Mouse (Mus musculus) limb, embryonic 14.5 days (tissue): ENCODE measurements around the gene Ager. TPM values are rescaled to one million over a fixed set of nuclear protein-coding genes. Genes with fewer than 3 reads are reported as not detected.

Experiments
- ATAC-seq: fragments of 200-750 bp; cut with Nextera tagmentation; 2 replicates; pipeline ENCODE4 v1.8.0; 2017; ENCODE audit warnings: low read depth, moderate number of reproducible peaks, moderate TSS enrichment; ENCODE audit not compliant: low FRiP score
- DNase-seq: peaks from one replicate; pipeline ENCODE4 v3.0.0-alpha.2; 2015; ENCODE audit warnings: low spot score
- H3K27ac ChIP-seq: fragments of 300-500 bp; sonication (generic); replicated peaks from 2 replicates; pipeline ENCODE4 v1.5.1; 2014; ENCODE audit warnings: low read depth, mild to moderate bottlenecking, low read length, moderate library complexity, mixed read lengths
- H3K27me3 ChIP-seq: fragments of 300-500 bp; sonication (generic); 2 replicates; pipeline ENCODE4 v1.6.1; 2014; ENCODE audit warnings: low read length, mixed read lengths; ENCODE audit not compliant: control insufficient read depth, insufficient read depth
- H3K36me3 ChIP-seq: fragments of 300-500 bp; sonication (generic); 2 replicates; pipeline ENCODE4 v1.6.1; 2014; ENCODE audit warnings: mild to moderate bottlenecking, low read length, moderate library complexity, mixed read lengths; ENCODE audit not compliant: control insufficient read depth, insufficient read depth
- H3K4me1 ChIP-seq: fragments of 300-500 bp; sonication (generic); 2 replicates; pipeline ENCODE4 v1.6.1; 2014; ENCODE audit warnings: antibody characterized with exemption, low read length, mixed read lengths; ENCODE audit not compliant: control insufficient read depth, insufficient read depth
- H3K4me2 ChIP-seq: fragments of 300-500 bp; sonication (generic); replicated peaks from 2 replicates; pipeline ENCODE4 v1.6.1; 2014; ENCODE audit warnings: low read depth, mild to moderate bottlenecking, low read length, moderate library complexity; ENCODE audit not compliant: severe bottlenecking
- H3K4me3 ChIP-seq: fragments of 300-500 bp; sonication (generic); replicated peaks from 2 replicates; pipeline ENCODE4 v1.5.1; 2014; ENCODE audit warnings: low read length
- H3K9ac ChIP-seq: fragments of 300-500 bp; sonication (generic); 2 replicates; pipeline ENCODE4 v1.6.1; 2014; ENCODE audit warnings: mild to moderate bottlenecking, low read depth, low read length, moderate library complexity; ENCODE audit not compliant: severe bottlenecking
- H3K9me3 ChIP-seq: fragments of 300-500 bp; sonication (generic); 2 replicates; pipeline ENCODE4 v1.6.1; 2016; ENCODE audit warnings: low read length; ENCODE audit not compliant: control insufficient read depth
- POLR2A ChIP-seq: fragments of 200-500 bp; IDR thresholded peaks from 2 replicates; pipeline ENCODE4 v1.8.0; 2012; ENCODE audit warnings: inconsistent platforms, mild to moderate bottlenecking, moderate library complexity, borderline replicate concordance; ENCODE audit not compliant: insufficient read depth, insufficient read length; ENCODE audit errors: extremely low read depth
- WGBS: fragments of 180-500 bp; shearing (Covaris S2); extraction: QIAGEN DNeasy Blood & Tissue Kit; methylation state at CpG from one replicate; pipeline ENCODE4 v1.1.7; 2014; 5-methylcytosine and 5-hydroxymethylcytosine counted together
- polyA plus RNA-seq, 2 experiments: library from polyadenylated mRNA; depleted of rRNA in 1 of 2; stranded (reverse) in 1 of 2; unstranded in 1 of 2; fragments of >200 nt; fragmentation: Nextera tagmentation in 1 of 2; extraction: Ambion mirVana in 1 of 2; gene quantifications; 2 replicates each; pipeline versions ENCODE4 v1.2.1 to v1.2.3; 2012 to 2014

Gene Ager
- polyA plus RNA-seq, 2 experiments, result 2.1 to 12.2 TPM

DNA sequence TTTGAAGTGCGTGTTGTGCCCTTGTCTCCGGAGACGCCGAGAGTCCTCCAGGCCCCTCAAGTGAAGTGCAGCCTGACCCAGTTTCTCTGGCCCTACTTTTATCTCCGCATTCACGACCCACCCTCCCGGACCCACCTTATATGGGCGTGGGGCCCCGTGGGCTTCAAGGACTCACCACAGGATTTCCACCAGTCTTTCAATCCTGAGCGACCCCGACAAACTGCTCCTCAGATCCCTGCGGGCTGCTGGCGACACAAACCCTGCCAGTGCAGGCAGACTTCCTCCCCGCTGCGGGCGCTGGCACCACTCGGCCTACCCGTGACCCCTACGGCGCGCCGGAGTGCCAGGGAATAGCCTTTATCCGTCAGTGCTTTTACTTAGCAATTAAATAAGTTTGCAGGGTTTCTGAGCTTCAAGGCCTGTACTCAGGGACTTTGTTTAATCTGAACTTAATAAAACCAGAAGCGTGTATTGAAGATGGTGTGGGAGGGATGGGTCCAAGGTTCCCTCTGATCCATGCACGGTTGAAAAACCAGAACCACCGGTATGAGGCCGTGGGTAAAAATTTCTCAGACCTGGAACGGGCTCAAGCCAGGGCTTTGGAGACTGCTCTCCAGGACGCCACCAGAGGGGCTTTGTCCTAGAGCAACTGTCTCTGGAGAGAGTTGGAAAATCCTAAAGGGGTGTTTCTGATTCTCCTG, 30.4 kb downstream of the Ager start, which contains the start of gene Ppt2:
Ppt2 (minus strand) TSS at position 568 of the 701 bp plus-strand sequence.
- peak within 1 kb of the TSS; percentile 73 for H3K9ac ChIP-seq
- no peaks in the 10 kb centered on the region for H3K9me3 ChIP-seq
- H3K36me3 ChIP-seq, result peaks cover 19% of the 10 kb centered on the region
- H3K27me3 ChIP-seq, result peaks cover 36% of the 10 kb centered on the region
- H3K4me3 ChIP-seq, result peak within 1 kb of the TSS; percentile 81
- H3K4me1 ChIP-seq, result peaks cover 30% of the 10 kb centered on the region
- H3K4me2 ChIP-seq, result peak within 1 kb of the TSS; percentile 78
- WGBS, result 6% methylated on average over 29 of the region's 29 CpGs
- DNase-seq (no peak), ATAC-seq (0 out of 2 replicates have a peak, but pooled peaks have one; percentile 8)
- peak within 1 kb of the TSS; percentile 92 for H3K27ac ChIP-seq
- no peak for TF ChIP-seq POLR2A

DNA sequence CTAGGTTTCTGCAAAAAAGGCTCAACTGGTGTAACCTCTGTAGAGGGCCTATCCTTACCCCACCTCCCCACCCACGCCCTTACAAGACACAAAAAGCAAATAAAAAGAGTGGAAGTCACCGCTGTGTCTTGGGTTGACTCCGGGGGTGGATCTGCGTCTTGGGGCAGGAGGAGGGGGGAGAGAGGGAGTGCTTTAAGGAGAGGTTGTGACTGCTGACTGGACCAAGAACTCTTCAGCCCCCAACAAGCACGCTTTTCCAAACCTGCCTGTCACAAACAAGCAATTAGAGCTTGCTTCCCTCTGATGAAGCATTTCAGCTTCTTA, 30.9 kb downstream of the Ager start:
- no peak for ATAC-seq
- H3K27me3 ChIP-seq, result peaks cover 36% of the 10 kb centered on the region
- peaks cover 30% of the 10 kb centered on the region for H3K4me1 ChIP-seq

DNA sequence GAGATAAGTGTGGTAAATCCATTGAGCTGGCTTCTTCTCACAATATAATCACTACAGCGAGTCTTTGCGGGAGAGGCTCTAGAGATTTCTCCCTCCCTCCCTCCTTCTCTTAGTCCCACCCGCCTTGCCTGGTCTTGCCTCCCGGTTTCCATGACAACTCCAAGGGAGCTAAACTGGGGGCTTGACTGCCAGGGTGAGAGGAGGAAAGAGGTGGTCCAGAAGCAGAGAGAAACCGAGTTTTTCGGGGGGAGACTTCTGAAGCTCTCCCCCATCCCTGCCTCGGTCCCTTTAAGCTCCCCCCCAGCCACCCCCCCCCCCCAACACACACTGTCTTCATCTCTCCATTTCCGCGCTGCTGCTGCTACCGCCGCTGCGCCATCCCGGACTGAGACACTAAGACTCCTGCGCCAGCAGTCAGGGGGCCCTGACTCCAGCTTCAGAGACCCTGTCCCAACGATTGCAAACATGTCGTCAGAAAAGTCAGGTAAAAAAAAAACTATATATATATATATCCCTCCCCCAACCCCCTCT, 31.6 kb downstream of the Ager start, which contains the start of gene Prrt1:
Prrt1 (plus strand) TSS at position 313 of the 531 bp plus-strand sequence.
- Histone ChIP-seq H3K9me3 (no peaks in the 10 kb centered on the region), H3K4me1 (peaks cover 30% of the 10 kb centered on the region), H3K27ac (peak within 1 kb of the TSS; percentile 92), H3K4me3 (peak within 1 kb of the TSS; percentile 81), H3K9ac (0 out of 2 replicates have a peak within 1 kb of the TSS, but pooled peaks have one; percentile 28), H3K36me3 (peaks cover 9% of the 10 kb centered on the region), H3K4me2 (peak within 1 kb of the TSS; percentile 78), H3K27me3 (peaks cover 36% of the 10 kb centered on the region)
- DNase-seq (peak; percentile 54), ATAC-seq (no peak)
- WGBS, result 1% methylated on average over 16 of the region's 16 CpGs
- no peak for TF ChIP-seq POLR2A

More for the DNA sequence above, 30.9 kb downstream of the Ager start:
- peak overlapping the region; percentile 81 for H3K4me3 ChIP-seq
- H3K4me2 ChIP-seq, result peak overlapping the region; percentile 78
- H3K27ac ChIP-seq, result peak overlapping the region; percentile 92
- peaks cover 15% of the 10 kb centered on the region for H3K36me3 ChIP-seq
- no peak for DNase-seq
- WGBS, result 46% methylated on average over 5 of the region's 5 CpGs
- no peaks in the 10 kb centered on the region for H3K9me3 ChIP-seq
- H3K9ac ChIP-seq, result 0 out of 2 replicates have a peak overlapping the region, but pooled peaks have one; percentile 28
- TF ChIP-seq POLR2A, result no peak

DNA sequence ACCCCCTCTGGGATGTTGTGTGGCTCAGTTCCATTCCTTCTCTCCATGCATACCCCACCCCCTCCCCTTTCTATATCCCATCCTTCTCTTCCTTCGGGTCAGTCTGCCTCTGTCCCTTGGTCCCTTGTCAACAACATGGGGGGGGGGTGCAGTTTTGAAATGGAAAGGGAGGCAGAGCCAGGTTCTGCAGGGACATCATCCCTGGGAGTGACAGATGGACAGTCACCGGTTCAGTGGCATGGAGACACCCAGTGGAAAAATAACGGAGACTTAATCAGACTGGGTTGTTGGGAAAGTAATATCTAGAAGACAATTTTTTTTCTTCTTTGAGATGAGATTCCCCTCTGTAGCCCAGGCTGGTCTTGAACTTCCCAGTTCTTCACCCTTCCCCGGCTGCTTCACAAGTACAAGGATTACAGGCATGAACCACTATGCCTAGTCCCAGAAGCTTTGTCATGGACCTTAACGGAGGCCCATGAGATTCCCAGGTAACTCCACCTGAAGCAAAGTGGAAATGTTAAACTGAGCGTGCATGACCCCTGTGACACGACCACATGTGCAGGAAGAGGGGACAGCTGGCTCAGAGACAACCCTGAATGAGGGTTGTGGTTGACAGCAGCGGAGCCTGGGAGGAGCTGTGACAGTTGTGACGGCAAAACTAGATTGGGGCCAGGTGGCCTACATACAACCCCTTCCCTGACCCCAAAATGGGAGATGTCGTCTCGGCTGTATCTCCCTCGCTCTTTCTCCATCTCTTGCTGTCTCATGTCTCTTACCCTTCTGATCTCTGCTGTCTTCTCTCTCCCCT, 32.3 kb downstream of the Ager start:
- peaks cover 30% of the 10 kb centered on the region for H3K4me1 ChIP-seq
- no peak for DNase-seq

DNA sequence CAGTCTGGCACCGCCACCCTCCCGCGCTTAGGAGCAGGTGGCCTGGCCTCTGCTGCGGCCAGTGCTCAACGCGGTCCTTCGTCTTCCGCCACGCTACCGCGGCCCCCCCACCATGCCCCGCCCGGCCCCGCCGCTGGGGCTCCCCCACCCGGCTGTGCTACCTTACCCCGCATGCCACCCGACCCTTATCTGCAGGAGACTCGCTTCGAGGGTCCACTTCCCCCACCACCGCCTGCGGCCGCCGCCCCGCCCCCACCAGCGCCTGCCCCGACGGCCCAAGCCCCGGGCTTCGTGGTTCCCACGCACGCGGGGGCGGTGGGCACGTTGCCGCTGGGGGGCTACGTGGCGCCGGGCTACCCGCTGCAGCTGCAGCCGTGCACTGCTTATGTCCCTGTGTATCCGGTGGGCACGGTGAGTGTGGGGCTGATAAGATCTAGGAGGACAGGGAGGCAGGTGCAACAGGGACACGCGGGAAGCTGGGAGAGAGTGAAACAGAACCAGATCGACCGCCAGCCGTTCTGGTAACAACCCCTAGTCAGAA, 33.2 kb downstream of the Ager start:
- no peak for TF ChIP-seq POLR2A
- 3% methylated on average over 42 of the region's 48 CpGs for WGBS
- Histone ChIP-seq H3K27me3 (peaks cover 36% of the 10 kb centered on the region), H3K36me3 (no peaks in the 10 kb centered on the region), H3K4me3 (peak overlapping the region; percentile 38), H3K4me2 (peak overlapping the region; percentile 43), H3K9me3 (no peaks in the 10 kb centered on the region), H3K9ac (no peak overlapping the region), H3K27ac (no peak overlapping the region), H3K4me1 (peaks cover 30% of the 10 kb centered on the region)
- no peak for DNase-seq
- ATAC-seq, result no peak

More for the DNA sequence above, 32.3 kb downstream of the Ager start:
- no peaks in the 10 kb centered on the region for H3K9me3 ChIP-seq
- peaks cover 36% of the 10 kb centered on the region for H3K27me3 ChIP-seq
- H3K9ac ChIP-seq, result no peak overlapping the region
- no peak for TF ChIP-seq POLR2A
- 17% methylated on average over 12 of the region's 12 CpGs for WGBS
- peaks cover 8% of the 10 kb centered on the region for H3K36me3 ChIP-seq
- peak overlapping the region; percentile 78; the same call in 1 of the 2 replicates for H3K4me2 ChIP-seq
- no peak for ATAC-seq
- H3K4me3 ChIP-seq, result peak overlapping the region; percentile 81; the same call in 1 of the 2 replicates
- H3K27ac ChIP-seq, result no peak overlapping the region
